Mouse (Mus musculus) macrophage (primary cell): ENCODE measurements around the gene Mtmr4. TPM values are rescaled to one million over a fixed set of nuclear protein-coding genes. Genes with fewer than 3 reads are reported as not detected.

Source experiments
- H3K27ac ChIP-seq: fragments of 350-480 bp; formaldehyde crosslinking; 2 replicates; pipeline ENCODE4 v1.9.0; 2021
- H3K36me3 ChIP-seq: fragments of 350-480 bp; formaldehyde crosslinking; 2 replicates; pipeline ENCODE4 v1.9.0; 2021; ENCODE audit errors: inconsistent target
- H3K4me3 ChIP-seq: fragments of 350-480 bp; formaldehyde crosslinking; 2 replicates; pipeline ENCODE4 v1.9.0; 2021; ENCODE audit errors: inconsistent target
- H3K79me2 ChIP-seq: fragments of 350-480 bp; formaldehyde crosslinking; 2 replicates; pipeline ENCODE4 v1.9.0; 2021; ENCODE audit errors: inconsistent target
- WGBS: methylation state at CpG from one replicate; pipeline ENCODE4 v1.1.7; 2026; ENCODE audit warnings: inconsistent platforms; ENCODE audit not compliant: missing documents; 5-methylcytosine and 5-hydroxymethylcytosine counted together
- polyA plus RNA-seq: library from polyadenylated mRNA; stranded (reverse); fragments of 250-400 nt; gene quantifications from 3 replicates; pipeline ENCODE4 v1.2.4, GENCODE M21; 2018; ENCODE audit warnings: inconsistent platforms
- total RNA-seq, 78 experiments: library from RNA; depleted of rRNA; stranded (reverse); fragments of 250-400 nt; gene quantifications; 1 replicate in 9 of 78; 2 replicates in 24 of 78; 3 replicates in 43 of 78; 4 replicates in 2 of 78; pipeline ENCODE4 v1.2.4; 2018; ENCODE audit warnings: inconsistent platforms in 56 of 78

The Mtmr4 gene
- total RNA-seq (2018; cell fraction: chromatin; rRNA removed): 10 to 100 TPM in 17 of 26 experiments, 1 to 10 TPM in 9; 3.9 to 30.3 (median 19.1) TPM
- total RNA-seq (2018; cell fraction: cytosol; rRNA removed): 10 to 100 TPM in 21 of 26 experiments, 1 to 10 TPM in 5; 4.1 to 22.7 (median 17.4) TPM
- total RNA-seq (2018; cell fraction: nucleus; rRNA removed): 10 to 100 TPM in 21 of 26 experiments, 1 to 10 TPM in 5; 5.0 to 31.2 (median 17.5) TPM
- 9.4 to 13.5 TPM (median 12.0 TPM) in 3 replicates for polyA plus RNA-seq

DNA sequence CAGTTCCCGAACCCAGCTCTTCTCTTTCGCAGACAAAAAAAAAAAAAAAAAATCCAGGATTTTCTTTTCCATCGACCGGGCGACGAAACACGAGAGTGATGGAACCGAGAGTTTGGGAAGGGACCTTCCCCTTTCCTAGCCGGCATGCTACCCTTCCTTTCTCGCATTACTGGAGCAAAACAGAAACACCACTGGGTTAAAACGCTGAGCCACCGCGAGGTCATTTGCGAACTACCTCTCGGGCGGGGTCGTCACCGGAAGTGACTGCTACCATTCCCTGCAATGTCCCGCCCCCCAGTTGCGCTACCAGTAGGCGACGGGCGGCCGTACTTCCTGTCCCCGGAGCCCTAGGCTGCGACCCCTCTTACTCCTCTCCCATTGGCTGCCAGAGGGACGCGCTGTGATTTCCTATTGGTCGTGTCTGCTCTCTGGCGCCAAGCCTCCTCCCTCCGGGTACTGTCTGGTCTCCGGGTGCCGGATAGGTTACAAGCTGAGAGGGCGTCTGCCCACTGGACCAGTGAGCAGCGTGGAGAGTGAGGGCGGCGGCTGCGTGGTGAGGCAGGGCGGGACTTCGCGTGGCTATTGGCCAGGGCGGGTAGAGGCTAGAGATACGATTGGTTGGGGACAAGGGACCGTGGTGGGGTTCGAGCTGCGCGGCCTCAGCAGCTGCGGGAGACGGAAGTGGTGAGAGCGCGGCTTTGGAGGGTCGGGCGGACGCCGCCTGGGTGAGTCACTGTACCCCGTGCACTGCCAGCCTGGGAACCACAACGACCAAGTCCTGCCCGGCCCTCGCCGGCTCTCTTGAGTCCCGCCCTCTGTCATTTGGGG, at the start of gene Mtmr4:
TSS of gene Mtmr4 (plus strand) at position 637 of the 828 bp plus-strand sequence.
- WGBS: under 1% methylated on average over 59 of the region's 61 CpGs
- peaks cover 18% of the 10 kb centered on the region; the same call in 1 of the 2 replicates for H3K79me2 ChIP-seq
- H3K36me3 ChIP-seq: peaks cover 8% of the 10 kb centered on the region; the same call in 1 of the 2 replicates
- peak within 1 kb of the TSS; percentile 94 for H3K4me3 ChIP-seq
- peak within 1 kb of the TSS; percentile 88 for H3K27ac ChIP-seq

DNA sequence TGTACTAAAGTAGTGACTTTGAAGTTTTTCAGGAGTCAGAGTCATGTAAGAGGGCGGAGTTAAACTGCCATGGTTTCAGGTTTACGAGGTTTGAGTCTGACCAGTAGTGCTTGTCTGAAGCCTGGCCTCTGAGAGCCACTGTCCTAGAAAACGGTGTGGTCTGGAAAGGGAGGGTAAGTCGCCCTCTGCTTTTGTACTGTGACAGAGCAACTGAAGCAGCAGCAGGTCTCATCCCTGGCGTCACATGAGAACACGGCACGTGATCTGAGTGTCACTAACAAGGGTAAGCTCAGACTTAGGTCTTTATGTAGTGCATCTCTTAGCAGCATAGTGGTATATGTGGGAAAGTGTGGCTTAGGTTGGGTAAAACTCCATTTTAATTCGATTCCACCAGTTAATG, 49.7 kb upstream of the Mtmr4 start:
- Histone ChIP-seq H3K4me3 (no peak overlapping the region), H3K79me2 (no peaks in the 10 kb centered on the region), H3K27ac (no peak overlapping the region), H3K36me3 (no peaks in the 10 kb centered on the region)
- 88% methylated on average over 8 of the region's 8 CpGs for WGBS

DNA sequence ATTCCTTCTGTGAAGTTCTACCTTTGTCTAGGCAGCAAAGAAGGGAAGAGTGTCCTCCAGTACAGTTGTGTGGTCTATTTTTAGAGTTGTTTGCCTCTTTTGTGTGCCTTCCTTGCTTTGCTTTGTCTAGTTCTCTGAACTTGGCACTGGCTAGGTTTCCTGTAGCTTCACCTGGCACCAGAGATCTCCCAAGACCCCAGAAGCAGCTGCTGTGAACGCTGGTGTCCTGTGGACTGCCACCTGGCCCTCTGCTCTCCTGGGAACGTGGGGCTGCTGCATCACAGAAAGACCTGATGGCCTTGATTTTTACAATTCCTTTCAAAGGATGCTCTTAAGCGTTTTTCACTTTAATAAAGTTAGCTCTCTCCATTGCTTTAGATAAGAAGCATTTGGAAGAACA, 49.1 kb upstream of the Mtmr4 start:
- Histone ChIP-seq H3K79me2 (no peaks in the 10 kb centered on the region), H3K27ac (no peak overlapping the region), H3K36me3 (no peaks in the 10 kb centered on the region), H3K4me3 (no peak overlapping the region)
- 68% methylated on average over 3 of the region's 3 CpGs for WGBS

DNA sequence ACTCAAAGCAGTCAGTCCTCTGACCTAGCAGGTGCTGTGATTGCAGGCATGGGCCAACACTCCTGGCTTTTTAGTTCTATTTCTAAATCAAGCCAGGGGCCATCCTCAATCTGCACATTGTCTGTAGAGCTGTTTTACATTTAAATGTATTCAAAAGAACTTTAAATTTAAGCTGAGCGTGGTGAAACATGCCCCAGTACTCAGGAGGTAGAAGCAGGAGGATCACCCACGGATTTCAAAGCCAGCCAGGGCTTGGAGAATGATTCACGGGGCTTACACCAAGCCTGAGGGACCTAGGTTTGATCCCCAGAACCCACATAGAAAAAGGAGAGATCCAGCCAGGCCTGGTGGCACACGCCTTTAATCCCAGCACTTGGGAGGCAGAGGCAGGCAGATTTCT, 38.6 kb upstream of the Mtmr4 start:
- Histone ChIP-seq H3K36me3 (no peaks in the 10 kb centered on the region), H3K79me2 (no peaks in the 10 kb centered on the region), H3K27ac (no peak overlapping the region), H3K4me3 (no peak overlapping the region)
- 82% methylated on average over 4 of the region's 4 CpGs for WGBS

DNA sequence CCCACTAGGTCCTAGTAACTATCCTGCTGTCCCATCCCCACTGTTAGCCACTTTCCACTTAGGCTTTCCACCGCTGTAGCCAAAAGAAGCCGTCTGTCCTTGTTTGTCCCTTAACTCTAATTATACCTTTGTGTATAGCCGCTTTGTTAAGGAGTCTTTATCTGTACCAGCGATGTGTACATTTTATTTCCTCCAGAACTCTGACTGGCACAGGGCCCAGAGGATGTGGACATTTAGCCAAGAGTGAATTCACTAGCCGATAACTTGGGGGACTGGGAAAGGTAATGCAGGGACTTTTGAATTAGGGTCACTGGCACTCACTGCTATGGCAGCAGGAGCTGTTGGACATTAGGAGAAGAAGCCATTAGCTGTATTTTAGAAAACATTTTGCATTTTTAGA, 37.6 kb upstream of the Mtmr4 start:
- WGBS: 48% methylated on average over 5 of the region's 5 CpGs

DNA sequence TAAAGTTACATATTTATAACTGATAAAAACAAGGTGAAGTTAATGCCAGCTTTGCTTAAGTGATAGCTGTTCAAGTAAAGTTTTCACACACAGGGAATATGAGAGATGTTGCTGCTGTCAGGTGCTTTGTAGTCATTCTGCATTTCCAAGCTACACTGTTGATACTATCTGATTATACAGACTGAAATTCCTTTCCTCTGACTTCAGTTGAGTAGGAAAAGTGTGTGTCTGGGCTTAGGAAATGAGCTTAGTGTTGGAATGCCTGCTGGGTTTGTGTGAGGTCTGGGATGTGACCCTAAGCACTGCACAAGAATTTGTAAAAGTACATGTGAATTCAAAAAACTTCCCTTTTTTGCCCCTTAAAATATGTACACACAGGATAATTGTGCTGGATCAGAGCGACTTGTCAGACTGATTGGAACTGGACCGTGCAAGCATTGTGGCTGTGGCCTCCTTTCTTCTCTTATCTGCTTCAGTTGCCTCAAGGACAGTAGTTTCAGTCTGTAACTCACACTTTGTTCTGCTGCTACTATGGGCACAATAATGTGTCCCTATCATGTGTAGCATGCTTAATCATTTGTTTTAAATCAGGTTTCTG, 36.8 kb upstream of the Mtmr4 start:
- H3K36me3 ChIP-seq: no peaks in the 10 kb centered on the region
- 61% methylated on average over 2 of the region's 2 CpGs for WGBS
- no peak overlapping the region for H3K4me3 ChIP-seq
- no peak overlapping the region for H3K27ac ChIP-seq
- H3K79me2 ChIP-seq: no peaks in the 10 kb centered on the region

More for the DNA sequence above, 37.6 kb upstream of the Mtmr4 start:
- H3K36me3 ChIP-seq: no peaks in the 10 kb centered on the region
- no peak overlapping the region for H3K4me3 ChIP-seq
- no peak overlapping the region for H3K27ac ChIP-seq
- no peaks in the 10 kb centered on the region for H3K79me2 ChIP-seq

DNA sequence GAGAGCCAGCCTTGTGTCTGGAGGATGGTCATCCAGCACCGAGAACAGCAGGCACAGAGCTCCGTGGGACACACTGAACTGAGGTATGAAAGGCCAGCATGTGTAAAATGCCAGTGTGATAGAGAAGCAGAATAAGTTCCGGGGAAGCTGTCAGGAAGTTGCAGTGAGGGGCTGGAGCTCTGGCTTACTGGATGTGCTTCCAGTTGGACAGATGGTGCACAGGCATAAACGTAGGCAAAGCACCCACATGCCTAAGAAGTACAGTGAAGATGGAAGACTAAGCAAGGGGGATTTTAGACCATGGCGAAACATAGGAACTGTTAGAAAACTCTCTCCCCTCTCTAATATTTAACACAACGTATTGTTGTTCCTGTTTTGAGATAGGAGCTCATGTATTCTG, 30.8 kb upstream of the Mtmr4 start:
- no peak overlapping the region for H3K4me3 ChIP-seq
- H3K79me2 ChIP-seq: no peaks in the 10 kb centered on the region
- no peaks in the 10 kb centered on the region for H3K36me3 ChIP-seq
- no peak overlapping the region for H3K27ac ChIP-seq
- 74% methylated on average over 6 of the region's 6 CpGs for WGBS

DNA sequence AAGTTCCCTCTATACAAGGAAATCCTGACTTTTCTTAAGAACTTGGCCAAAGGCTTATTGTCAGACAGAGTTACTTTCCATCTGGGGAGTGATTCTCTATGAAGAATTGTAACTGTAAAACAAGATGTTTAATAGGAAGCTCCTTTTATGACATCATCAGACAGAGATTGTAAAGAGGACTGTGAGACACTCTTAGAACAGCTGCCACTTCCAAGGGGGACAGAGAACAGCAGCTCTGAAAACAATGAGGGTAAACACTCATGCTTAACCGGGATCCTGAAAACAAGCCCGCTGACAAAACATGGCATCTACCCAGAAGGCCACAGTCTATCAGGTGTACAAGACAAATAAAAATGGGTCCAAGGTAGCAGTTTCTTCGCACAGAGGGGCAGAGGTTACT, 25.5 kb upstream of the Mtmr4 start, which contains the start of gene Gm11492:
TSS of gene Gm11492 (plus strand) at position 153 of the 400 bp plus-strand sequence.
- WGBS: 90% methylated on average over 3 of the region's 3 CpGs
- no peak within 1 kb of the TSS for H3K4me3 ChIP-seq
- no peak within 1 kb of the TSS for H3K27ac ChIP-seq
- no peaks in the 10 kb centered on the region for H3K79me2 ChIP-seq
- no peaks in the 10 kb centered on the region for H3K36me3 ChIP-seq

DNA sequence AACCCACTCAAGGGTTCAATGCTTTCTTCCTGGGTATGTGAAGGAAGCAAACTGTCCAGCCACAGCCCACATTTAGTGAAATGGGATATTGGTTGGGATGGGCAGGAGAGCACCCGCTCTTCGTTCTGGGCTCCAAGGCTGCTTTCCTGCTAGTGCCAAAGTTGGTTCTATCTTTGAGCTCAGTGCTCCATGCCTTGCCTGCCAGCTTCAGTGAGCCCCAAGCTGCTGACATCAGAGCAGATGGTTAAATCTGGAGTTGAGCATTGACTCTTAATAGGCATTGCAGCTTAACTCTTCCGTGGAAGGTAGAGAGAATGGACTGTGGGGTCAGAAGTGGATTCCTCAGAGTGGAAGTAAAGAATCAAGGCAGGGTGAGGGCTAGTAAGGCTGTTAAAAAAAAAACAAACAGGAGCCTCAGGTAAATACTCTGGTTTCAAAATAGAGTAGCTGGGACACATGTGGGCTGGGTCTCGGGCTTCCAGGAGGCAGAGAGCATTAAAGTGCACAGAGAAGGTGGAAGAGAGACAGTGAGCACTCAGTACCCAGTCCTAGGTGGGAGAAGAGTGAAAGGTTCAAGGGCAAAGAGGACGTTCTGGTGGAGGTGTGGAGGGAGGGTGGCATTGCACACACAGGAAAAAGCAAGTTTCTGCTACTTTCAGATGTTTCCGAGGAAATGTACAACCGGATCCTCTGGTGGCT, 23.6 kb upstream of the Mtmr4 start, which contains the start of gene Sept4:
TSS of gene Sept4 (plus strand) at position 649 of the 699 bp plus-strand sequence.
- no peak within 1 kb of the TSS for H3K4me3 ChIP-seq
- H3K36me3 ChIP-seq: no peaks in the 10 kb centered on the region
- H3K27ac ChIP-seq: no peak within 1 kb of the TSS
- no peaks in the 10 kb centered on the region for H3K79me2 ChIP-seq
- 76% methylated on average over 6 of the region's 7 CpGs for WGBS

DNA sequence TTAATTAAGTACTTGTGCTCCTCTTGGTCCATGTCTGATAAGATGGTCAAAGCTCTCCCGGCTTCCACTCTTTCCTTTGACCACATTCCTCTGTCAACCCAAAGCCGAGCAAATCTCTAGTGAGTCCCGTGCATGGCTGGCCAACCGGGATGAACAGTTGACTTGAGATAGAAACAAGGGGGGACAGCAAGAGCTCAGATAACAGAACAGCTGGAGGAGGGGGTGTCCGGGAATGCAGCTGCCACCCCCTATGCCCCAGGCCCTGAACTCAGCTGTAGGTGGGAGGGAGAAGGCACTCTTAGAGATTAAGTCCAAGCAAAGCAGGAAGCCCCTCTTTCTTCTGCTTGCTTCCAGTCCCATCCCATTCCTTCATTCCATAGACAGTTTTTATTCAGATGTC, 21.2 kb upstream of the Mtmr4 start:
- 94% methylated on average over 5 of the region's 5 CpGs for WGBS
- no peaks in the 10 kb centered on the region for H3K79me2 ChIP-seq
- no peaks in the 10 kb centered on the region for H3K36me3 ChIP-seq
- no peak overlapping the region for H3K27ac ChIP-seq
- no peak overlapping the region for H3K4me3 ChIP-seq

DNA sequence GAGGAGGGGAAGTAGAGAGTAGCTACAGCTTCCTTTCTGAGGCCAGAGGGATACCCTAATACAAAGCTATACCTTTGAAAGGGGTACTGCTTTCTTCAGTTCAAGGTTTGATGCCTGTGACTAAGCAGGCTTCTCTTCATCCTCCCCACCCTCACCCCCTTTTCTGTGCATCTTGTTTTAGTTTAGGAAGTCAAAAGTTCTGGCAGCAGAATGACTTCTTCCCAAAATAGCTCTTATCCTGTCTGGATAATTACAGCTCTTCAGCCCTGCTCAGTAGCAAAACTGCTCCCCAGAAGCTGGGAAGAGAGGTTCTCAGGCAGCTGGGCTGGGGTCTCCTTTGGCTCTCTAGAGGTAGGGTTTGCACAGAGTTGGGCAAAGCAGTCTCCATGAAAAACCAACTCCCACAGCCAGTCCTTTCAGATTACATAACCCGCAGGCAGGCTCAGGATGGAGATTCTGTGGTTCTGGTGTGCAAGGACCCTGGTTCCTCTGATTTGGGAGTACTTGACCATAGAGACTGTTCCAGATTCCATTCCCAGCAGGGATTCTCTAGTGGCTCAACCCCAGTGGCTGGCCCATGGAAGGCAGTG, 20.5 kb upstream of the Mtmr4 start:
- no peak overlapping the region for H3K27ac ChIP-seq
- no peaks in the 10 kb centered on the region for H3K36me3 ChIP-seq
- no peak overlapping the region for H3K4me3 ChIP-seq
- no peaks in the 10 kb centered on the region for H3K79me2 ChIP-seq
- WGBS: no CpG with 5 or more reads among the region's 1 CpGs

DNA sequence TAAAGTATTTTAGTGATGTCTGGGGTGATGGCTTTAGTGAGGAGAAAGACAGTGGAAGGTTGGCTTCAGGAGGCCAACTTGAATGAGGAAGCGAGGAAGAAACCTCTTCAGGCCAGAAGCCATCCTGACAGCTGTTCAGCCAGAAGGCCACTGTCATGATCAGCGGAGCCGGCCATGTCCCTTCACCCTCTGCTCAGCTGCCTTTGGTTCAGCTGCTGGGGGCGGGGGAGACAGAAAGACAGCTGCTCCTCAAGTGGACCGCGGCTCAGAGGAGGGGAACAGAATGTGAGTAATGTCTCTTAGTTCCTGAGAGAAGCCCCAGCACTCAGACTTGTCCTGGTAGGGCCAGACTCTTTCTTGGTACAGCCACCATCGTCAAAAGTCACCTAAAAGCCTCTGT, 18.2 kb upstream of the Mtmr4 start:
- Histone ChIP-seq H3K4me3 (no peak overlapping the region), H3K27ac (no peak overlapping the region), H3K36me3 (no peaks in the 10 kb centered on the region), H3K79me2 (no peaks in the 10 kb centered on the region)
- whole genome bisulfite sequencing: 87% methylated on average over 7 of the region's 7 CpGs

DNA sequence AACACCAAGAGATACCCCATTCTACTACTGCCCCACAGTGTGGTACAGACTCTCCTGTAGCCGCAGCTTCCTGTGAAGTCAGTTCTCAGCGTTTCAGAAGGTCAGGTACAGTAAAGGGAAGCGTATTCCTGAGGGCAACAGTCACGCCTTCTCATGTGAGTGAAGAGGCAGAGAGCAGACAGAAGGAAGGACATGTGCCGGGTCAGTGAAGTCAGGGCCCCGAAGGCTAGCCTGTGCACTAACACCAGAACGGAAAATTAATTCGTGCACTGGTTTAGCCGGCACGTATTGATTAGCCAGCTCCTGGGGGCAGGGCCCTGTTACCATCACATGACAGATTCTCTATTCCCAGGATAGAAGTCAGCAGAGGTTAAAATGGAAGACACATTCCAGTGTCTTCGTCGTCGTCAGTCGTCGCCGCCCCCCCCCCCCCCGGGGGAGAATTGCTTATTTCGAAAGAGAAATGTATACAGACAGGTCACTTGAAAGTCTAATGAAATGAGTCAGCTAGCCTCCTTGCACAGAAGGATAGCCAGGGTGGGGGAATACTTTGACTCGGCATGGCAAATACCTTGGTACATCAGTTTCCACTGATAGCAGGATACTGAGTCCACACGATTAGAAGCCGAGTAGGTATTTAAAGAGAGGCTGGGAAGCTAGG, 17.3 kb upstream of the Mtmr4 start:
- WGBS: 89% methylated on average over 21 of the region's 21 CpGs
- Histone ChIP-seq H3K27ac (no peak overlapping the region), H3K4me3 (no peak overlapping the region), H3K79me2 (no peaks in the 10 kb centered on the region), H3K36me3 (no peaks in the 10 kb centered on the region)
